Mouse (Mus musculus) lung, adult 2 months (tissue): ENCODE results near the gene Crim1.

Experiments
- CTCF ChIP-seq: fragments of 200-500 bp; IDR thresholded peaks from 2 replicates; pipeline ENCODE4 v1.5.1; 2011; ENCODE audit warnings: mild to moderate bottlenecking, low read length, control low read depth; ENCODE audit not compliant: insufficient read depth
- POLR2A ChIP-seq: fragments of 200-500 bp; IDR thresholded peaks from 2 replicates; pipeline ENCODE4 v1.6.1; 2011; ENCODE audit warnings: low read depth, mild to moderate bottlenecking, control low read depth, low read length, borderline replicate concordance; ENCODE audit errors: extremely low read depth

GRCm38 (mm10) chr17:78328287-78328686 lies 128.2 kb downstream of the Crim1 start:
- no peak for TF ChIP-seq POLR2A
- TF ChIP-seq CTCF, result no peak
